Mouse (Mus musculus) induced T-regulatory cell, adult 2 months (primary cell): ENCODE results near the gene Olig1.
"Not testable (repeated sequence)": the region's sequence is repeated elsewhere in the genome, so short reads cannot be mapped to it uniquely, and the experiment has no call there.

Source experiments
- DNase-seq: peaks from one replicate; pipeline ENCODE4 v3.0.0-alpha.2; 2012; ENCODE audit warnings: low read depth

Gene Olig1

DNA sequence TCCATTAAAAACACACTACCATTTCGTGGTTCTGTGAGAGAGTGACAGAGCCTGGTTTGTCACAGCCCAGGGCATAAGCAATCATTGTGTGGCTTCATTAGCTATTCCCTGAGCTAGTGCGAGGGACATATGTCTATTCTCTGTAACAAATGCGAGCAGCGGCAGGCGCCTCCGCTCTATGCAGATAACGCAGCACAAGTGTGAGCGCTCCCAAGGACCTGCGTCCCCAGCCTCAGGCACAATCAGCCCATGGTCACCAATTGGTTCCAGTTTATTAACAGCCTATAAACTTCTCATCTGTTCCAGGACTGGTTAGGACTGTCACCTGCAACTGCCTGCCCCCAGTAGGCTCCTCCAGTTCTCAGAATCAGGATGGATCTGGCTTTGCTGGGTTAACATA, 23.3 kb upstream of the Olig1 start:
- DNase-seq, result no peak

DNA sequence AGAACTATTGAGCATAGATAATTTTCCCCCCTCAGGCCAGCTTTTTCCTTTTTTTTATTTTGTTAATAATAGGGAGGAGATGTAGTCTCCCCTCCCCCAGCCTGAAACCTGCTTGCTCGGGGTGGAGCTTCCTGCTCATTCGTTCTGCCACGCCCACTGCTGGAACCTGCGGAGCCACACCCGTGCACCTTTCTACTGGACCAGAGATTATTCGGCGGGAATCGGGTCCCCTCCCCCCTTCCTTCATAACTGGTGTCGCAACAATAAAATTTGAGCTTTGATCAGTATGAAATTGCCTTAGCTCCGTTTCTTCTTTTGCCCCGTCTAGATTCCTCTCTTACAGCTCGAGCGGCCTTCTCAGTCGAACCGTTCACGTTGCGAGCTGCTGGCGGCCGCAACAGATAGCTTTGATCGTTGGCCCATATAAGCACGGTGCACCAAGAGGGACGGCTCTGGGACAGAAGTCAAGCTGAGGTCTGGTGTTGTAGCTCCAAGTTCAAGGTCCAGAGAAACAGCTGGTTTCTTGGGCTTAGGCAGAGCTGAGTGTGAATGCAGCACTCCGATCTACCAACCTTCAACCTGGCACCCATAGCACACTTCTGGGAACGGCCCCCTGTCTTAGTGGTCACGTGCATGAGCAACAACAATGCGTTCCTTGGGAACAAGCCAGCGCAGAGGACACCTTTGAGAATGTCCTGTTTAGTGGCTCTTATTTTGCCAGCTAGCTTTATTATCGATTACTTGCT, 14.0 kb upstream of the Olig1 start:
- DNase-seq, result not testable (repeated sequence)

DNA sequence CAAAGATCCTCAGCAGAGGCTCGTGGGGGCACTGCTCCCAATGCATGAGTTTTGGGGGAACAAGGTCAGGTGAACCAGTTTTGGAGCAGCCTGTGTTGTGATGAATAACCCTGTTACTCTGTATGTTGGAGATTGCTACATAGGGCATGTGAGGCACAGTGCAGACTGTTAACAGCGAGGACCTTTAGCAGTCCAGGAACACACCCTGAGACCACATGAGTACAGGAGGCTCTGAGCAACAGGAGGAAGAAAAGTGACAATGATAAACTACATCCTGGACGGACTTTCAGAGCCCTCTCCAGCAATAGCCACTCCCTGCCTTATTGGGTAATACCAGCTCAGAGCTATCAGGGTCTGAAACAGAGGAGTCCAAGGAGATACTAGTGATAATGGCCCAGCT, 10.6 kb upstream of the Olig1 start:
- DNase-seq, result no peak

DNA sequence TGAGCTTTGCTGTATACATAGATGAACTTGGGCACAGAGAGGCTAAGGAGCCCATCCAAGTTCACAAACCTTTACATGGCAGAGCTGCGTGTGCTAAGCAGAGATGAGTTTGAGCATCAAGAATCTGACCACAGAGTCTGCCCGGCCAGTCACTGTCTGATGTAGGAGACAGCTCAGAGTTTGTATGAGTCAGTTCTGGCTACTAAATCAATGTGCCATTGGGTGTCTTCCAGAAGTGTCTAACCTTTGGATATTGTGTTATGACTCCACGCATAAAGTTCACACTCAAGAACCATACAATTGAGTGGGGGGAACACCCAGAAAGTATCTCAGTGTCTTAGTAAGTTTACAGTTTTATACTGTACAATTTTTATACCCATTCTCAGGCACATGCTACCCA, 8.7 kb upstream of the Olig1 start:
- no peak for DNase-seq

DNA sequence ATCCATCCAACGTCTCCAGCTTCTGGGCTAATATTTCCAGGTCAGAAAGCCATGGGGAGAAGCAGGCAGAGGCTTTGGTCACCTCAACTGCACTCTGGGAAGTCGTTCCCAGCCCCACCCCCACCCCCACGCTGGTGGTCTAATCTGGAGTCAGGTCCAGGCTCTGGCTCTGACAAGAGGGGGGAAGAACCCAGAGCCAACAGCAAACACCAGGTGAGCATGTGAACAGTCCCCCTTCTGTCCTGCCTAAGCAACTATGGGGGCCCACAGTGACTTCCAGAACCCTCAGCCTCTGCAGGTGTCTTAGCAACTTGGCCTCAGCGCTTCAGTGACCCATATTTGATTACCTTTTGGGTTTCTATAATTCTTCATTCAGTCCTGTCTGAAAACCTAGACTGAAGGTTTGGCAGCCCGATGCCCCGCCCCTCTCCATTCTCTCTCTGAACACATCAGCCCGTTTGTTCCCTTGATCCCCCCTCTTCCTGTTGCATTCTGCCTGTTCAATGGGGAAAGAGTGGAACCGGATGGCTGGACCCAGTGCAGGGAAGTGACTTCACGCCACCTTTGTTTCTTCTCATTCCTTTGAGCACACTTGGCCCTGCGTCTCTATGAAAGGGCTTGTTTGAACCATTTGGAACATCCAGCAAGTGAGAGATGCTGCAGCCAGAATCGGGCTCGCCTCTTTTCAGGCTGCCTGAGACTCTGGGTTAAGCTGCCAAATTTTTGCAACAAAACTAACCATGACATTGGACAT, 6.9 kb upstream of the Olig1 start:
- no peak for DNase-seq

DNA sequence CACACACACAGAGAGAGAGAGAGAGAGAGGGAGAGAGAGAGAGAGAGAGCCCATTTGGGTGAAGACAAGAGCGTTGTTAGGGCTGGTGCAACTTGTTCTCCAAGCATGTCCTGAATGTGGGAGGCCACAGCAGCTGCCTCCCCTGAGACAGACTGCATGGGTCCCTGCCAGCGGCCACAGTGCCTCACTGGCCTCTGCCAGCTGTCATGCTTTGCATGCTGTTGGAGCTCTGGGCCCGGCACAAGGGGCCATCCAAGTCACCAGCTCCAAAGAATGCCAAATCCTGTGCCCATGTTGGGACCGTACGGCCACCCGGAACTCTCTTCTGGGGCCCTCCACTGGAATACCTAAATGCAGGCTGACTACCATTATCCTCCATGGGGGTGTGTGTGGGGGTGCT, 3.6 kb upstream of the Olig1 start:
- no peak for DNase-seq

DNA sequence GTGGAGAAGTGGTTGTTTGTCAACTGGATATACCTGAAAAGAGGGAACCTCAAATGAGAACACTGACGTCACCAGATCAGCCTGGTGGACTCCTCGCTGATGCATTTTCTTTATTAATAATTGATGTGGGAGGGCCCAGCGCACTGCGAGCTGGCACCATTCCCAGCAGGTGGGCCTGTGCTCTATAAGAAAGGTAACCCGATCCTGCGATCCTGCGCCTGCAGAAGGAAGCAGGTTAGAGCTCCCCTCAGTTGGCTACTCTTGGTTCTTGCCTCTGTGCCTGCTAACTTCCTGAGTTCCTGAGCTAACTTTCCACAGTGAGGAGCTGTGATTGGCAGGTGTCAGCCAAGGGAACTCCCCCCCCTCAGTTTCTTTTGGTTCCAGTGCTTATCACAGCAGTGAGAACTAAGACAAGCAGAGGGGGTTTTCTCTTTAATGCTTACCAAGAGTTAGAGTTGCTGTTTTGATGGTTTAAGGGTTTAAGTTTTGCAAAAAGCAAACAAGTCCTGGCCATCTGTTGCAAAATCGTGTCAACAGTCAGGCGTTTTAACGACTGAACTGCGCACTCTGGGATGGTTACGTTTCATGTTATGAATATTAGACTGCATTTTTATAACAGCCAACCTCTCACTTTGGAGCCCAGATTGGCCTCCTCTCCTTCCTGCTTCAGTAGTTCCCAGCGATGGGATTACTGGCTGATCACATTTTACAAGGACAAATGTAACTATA, 684 bp upstream of the Olig1 start:
- no peak for DNase-seq

DNA sequence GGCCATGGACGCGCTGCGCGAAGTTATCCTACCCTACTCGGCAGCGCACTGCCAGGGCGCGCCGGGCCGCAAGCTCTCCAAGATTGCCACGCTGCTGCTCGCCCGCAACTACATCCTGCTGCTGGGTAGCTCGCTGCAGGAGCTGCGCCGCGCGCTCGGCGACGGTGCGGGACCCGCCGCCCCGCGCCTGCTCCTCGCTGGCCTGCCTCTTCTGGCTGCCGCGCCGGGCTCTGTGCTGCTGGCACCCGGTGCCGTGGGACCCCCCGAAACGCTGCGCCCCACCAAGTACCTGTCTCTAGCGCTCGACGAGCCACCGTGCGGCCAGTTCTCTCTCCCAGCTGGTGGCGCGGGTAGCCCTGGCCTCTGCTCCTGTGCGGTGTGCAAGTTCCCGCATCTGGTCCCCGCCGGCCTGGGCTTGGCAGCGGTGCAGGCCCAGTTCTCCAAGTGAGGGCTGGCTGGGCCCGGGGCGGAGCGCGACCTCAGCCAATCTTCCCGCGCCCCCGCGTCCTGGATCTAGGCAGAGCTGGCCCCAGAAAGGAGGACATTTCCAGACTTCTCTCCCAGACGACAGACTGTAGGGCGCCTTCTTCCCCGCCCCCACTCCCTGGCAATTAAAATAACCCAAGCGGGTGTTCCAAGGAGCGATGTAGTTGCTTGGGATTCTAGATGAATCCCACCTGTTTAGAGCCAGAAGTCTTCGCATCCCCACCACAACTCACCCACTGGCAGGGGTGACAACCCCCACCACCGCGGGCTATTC, 820 bp downstream of the Olig1 start:
- DNase-seq, result no peak

DNA sequence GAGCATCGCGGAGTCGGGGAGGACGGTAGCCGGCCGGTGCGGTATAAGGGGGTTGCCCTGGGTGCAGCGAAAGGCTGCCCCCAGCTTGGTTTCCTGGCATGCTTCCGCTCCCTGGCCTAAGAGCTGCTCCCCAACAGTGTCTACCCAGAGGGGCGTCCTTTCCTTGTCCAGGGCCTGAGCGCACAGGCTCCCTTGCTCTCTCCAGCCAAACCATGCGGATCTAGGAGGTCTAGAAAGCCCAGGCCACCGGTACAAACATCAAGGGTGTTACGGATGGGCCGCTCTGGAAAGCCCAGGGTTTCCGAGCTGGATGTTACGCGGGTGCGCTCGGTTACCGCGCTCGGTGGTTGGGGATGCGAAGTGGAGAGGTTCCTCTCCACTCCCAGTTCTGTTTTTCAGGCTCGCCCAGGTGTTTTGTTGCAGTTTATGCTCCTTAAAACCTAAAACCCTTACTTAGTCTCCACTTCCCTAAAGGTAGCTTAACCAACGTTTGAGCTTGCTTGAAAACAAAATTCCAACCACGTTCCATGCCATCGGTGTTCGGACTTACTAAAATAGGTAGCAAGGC, 1.5 kb downstream of the Olig1 start:
- DNase-seq, result no peak

DNA sequence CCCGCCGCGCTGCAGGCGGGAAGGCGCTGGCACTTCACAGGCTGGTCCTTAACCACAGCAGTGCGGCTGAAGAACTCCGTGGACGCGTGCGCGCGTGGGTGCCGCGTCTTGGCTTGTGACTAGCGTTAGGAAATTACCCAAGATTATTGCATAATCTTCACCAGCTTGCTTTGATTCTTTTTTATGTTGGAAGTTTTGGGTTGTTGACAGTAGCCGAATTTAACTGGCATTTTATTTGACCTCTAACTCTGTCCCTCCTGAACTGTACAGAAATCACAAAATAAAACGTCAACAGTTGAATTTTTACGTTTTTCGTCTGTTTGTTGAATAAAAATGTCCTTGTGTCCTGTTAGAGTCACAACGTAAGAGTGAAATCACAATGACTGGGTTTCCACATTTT, 2.1 kb downstream of the Olig1 start:
- no peak for DNase-seq

DNA sequence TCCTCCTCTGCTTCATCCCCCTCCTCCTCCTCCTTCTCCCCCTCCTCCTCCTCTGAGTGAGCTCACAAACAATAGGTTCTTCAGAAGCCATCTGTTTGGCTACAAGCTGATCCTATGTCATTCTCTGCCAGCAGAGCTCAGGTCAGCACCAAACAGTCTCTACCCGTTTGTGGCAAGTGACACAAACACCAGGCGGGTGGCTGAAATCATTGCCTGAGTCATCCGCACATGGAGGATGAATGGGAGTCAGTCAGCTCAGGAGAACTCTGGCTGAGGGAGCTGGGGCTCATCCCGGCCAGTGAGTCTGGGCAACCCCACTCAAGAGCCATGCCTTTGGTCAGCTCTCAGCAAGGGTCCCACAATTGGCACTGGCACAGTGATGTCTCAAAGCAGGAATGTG, 10.9 kb downstream of the Olig1 start:
- DNase-seq, result no peak

DNA sequence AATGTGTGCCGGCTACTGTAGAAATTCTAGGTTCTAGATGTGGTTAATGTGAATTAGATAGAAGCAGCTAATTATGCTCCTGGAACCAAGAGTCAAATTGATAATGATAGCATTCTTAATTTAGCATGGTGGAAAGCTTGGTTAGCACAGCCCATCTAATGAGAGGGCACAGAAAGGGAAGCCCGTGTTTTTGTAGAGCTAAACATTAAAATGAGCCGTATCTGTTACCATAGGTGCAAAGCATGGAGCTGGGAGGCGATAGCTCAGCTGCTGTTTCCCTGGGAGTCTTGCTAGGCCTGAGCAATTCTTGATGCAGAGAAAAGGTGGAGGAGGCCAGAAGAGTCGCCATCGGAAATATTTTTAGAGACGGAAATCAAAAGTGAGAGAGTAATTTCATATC, 22.5 kb downstream of the Olig1 start:
- no peak for DNase-seq

DNA sequence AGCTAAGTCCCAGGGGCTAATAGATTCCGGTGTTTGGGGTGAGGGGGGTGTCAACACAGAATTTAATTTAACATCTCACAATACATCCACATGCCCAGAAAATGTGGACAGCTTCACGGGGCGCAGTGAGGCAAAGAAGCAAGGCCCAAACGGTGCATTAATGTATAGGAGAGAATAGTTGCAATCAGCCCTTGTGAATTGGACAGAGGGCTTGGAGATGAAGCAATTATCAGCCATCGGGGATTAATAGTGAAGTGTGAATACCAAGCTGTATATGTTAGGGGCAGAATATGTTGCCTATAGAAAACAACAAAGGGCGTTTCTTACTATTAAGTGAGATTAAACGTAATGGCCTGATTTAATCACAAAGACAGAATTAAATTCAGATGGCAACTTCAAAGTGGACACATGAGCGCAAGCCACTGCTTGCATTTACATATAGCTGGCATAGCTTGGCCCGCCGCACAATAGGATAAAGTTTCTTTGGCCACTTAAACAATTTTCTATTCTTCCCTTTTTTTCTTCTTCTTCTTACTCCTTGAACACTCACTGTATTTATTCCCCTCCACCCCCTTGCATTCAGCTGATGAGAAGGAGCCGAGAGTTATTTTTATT, 23.3 kb downstream of the Olig1 start:
- no peak for DNase-seq

DNA sequence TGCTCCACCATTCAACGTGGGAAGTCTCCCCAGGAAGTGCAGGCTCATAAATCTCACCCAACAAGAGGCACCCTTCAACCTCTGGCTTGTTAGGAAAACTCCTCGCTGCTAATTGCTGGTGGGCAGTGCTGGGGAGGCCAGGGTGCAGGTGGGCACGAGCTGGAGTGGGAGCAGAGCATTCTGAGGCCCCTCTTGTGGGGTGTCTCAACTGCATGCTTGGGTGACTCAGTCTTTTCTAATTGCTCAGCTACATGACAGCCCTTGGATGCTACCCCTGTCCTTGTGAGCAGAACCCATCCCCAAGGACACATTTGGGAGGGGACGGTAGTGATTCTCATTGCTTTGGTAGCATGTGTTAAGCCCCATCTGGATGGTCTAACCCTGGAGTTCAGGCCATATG, 28.2 kb downstream of the Olig1 start:
- no peak for DNase-seq

DNA sequence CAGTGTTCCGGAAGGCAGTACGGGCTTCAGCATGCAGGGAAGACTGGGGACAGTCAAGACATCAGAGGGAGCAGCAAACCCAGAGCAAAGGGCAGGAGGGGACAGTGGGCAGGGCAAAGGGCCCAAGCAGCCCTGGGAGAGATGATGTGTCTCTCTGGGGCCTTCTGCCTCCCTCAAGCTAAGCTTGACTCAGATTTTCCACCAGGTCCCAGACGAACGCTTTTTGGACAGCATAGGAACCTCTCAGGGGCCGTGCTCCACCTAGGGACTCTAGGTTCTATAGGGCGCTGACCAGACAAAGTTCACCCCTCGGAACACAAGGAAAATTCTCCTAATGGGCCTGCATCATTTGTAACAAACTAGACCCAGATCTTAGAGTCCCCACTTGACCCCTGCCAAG, 29.8 kb downstream of the Olig1 start:
- no peak for DNase-seq

DNA sequence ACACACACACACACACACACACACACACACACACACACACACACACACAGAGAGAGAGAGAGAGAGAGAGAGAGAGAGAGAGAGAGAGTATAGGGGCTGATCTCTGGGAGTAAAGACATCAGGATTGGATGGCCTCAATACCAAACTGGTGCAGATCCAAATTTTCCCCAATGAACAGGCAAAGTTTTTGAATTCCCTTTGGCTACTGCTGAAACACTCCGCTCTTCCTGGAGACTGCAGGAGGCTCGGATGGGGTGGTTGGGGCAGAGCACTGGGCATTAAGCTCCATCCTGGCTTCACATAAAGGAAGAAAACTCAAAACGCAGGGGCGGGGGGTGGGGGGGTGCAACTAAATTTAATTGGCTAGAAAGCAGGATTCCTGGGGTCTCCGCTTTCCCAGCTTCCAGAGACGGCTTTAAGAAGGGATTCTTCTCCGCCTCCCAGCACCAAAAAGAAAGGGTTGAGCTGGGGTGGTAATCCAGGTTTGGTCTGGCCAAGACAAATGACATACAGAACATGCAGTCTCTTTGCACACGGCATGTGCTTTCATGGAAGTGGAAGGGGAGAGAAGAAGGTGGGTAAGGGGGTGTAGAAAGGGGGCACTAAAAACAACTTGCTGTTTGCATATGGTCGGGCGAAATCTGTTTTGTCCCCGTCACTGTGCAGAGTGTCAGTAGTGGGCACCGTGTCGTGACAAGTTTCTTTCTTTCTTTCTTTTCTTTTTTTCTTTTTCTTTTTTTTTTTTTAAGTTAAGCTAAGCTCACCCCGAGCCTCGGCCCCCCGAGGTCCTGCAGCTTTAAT, 31.3 kb downstream of the Olig1 start:
- DNase-seq, result no peak

DNA sequence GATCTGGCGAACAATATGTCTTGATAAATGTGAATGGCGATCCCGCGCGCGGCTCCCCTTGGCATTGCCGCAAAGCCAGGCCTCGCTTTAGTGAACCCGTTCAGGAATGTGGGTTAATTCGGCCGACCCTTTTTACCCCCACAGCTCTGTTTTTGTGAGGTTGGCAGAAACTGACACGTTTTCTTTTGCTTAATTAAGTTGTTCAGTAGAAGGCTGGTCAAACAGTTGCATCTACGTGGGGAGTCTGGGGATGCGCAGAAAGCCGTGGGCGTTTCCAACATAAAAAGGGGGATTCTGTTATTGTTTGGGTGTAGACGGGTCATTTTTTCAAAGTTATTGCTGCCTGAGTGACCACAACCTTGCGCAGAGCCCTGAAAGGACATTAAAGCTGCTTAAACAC, 31.9 kb downstream of the Olig1 start:
- no peak for DNase-seq

DNA sequence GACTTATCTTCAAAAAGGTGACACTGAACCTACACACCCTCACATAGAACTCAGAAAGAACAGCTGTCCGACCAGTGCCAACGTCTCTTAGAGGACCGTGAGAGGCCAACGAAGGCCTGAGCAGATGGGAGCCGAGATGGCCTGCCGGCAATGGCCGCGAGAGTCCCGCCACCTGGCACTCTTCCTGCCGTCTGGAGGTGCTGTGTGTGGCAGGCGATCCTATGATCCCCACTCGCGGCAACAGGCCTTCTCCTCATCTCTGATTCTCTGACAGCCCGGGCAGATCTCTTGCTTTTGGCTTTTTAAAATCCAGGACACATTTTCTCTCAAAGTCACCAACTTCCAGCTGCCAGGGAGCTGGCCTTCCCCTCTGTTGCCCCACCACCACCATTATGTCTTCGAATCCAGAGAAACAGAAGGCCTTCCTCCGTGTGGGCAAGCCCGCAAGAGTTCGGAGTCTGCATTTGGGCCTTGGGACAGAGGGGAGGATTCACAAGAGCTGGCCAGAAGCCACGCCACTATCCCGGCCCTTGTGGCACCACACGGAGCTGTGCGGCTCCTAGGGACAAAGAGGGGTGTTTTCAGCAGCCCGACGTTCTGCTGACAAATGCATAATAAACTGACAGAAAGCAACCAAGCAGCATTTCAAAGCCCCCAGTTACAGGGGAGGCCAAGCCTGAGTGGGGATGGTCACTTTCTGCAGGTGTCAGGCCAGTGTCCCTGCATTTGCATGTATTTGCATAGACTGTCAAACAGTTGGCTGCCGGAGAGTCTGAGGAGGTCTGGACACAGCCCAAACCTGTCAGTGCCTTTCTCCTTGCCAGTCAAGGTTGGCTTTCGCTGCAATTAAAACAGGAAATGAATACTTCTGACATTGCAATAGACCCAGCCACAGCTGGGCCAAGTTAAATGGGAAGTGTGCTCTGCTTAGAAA, 34.5 kb downstream of the Olig1 start:
- no peak for DNase-seq

DNA sequence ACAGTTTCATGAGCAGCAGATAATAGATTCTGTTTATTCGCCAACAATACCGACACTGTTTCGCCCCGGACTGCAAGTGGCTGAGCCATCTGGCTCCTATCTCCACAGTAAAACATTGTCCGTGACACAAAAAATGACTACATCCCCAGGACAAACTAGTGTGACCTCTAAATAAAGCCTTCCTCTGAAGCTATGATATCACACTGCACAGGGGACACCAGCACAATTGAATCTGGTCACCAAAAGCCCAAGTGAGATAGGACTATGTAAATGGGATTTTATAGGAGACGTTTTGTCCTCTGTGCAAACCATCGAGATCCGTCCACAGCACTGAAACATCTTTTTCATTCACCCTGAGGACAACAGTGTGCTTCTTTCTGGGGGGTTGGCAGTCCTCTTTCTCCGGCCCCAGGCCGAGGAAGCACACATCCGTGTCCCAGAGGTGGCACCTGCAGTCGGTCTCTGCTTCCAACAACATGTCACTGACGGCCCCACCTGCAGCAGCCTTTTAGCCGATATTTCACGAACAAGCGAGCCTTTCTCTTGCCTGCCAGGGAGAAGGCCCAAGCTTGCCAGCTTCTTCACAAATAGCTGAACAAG, 36.0 kb downstream of the Olig1 start:
- no peak for DNase-seq
